Mouse (Mus musculus): ENCODE measurements around the gene Gm20388.

GRCm38 (mm10) chr8:123719811-123720210 is 3809.2 kb downstream of the Gm20388 start:
- no peak for TF ChIP-seq CTCF (IDR thresholded peaks at IDR 0.05; ENCODE audit: low read depth)
- no peak for TF ChIP-seq EP300 (IDR thresholded peaks at IDR 0.05; ENCODE audit: low read depth)
